Mouse (Mus musculus) hindbrain, embryonic 14.5 days (tissue): ENCODE measurements around the gene Gm30191. TPM values are rescaled to one million over a fixed set of nuclear protein-coding genes. Genes with fewer than 3 reads are reported as not detected.

ENCODE experiments used
- ATAC-seq: fragments of 200-750 bp; cut with Nextera tagmentation; 2 replicates; pipeline ENCODE4 v1.8.0; 2017; ENCODE audit warnings: moderate number of reproducible peaks, mild to moderate bottlenecking, moderate TSS enrichment, moderate library complexity; ENCODE audit not compliant: low FRiP score
- DNase-seq: peaks from one replicate; pipeline ENCODE4 v3.0.0-alpha.2; 2015; ENCODE audit warnings: low spot score
- H3K27ac ChIP-seq: fragments of 300-500 bp; sonication (generic); 2 replicates; pipeline ENCODE4 v1.5.1; 2014; ENCODE audit warnings: mild to moderate bottlenecking, moderate library complexity
- H3K27me3 ChIP-seq: fragments of 300-500 bp; sonication (generic); 2 replicates; pipeline ENCODE4 v1.6.1; 2014; ENCODE audit warnings: mild to moderate bottlenecking, low read length, mixed read lengths; ENCODE audit not compliant: control insufficient read depth, insufficient read depth
- H3K36me3 ChIP-seq: fragments of 300-500 bp; sonication (generic); replicated peaks from 2 replicates; pipeline ENCODE4 v1.6.1; 2014; ENCODE audit not compliant: control insufficient read depth, insufficient read depth
- H3K4me1 ChIP-seq: fragments of 300-500 bp; sonication (generic); replicated peaks from 2 replicates; pipeline ENCODE4 v1.6.1; 2014; ENCODE audit warnings: antibody characterized with exemption, low read length, mixed read lengths; ENCODE audit not compliant: control insufficient read depth, insufficient read depth
- H3K4me2 ChIP-seq: fragments of 300-500 bp; sonication (generic); replicated peaks from 2 replicates; pipeline ENCODE4 v1.6.1; 2014; ENCODE audit warnings: mild to moderate bottlenecking, moderate library complexity
- H3K4me3 ChIP-seq: fragments of 300-500 bp; sonication (generic); replicated peaks from 2 replicates; pipeline ENCODE4 v1.5.1; 2014; ENCODE audit warnings: mild to moderate bottlenecking, low read length
- H3K9ac ChIP-seq: fragments of 300-500 bp; sonication (generic); 2 replicates; pipeline ENCODE4 v1.6.1; 2014
- H3K9me3 ChIP-seq: fragments of 300-500 bp; sonication (generic); 2 replicates; pipeline ENCODE4 v1.6.1; 2016; ENCODE audit warnings: low read length; ENCODE audit not compliant: control insufficient read depth
- WGBS: fragments of 180-500 bp; shearing (Covaris S2); extraction: QIAGEN DNeasy Blood & Tissue Kit; methylation state at CpG from one replicate; pipeline ENCODE4 v1.1.7; 2014; 5-methylcytosine and 5-hydroxymethylcytosine counted together
- polyA plus RNA-seq: library from polyadenylated mRNA; unstranded; fragments of >200 nt; fragmentation: Nextera tagmentation; extraction: Ambion mirVana; gene quantifications from 2 replicates; pipeline ENCODE4 v1.2.1, GENCODE M21; 2014

The Gm30191 gene
- polyA plus RNA-seq, 1 experiment from 2014 or later: 0.87 TPM

- Histone ChIP-seq H3K4me3 (peak overlapping the region; percentile 61), H3K27me3 (peaks cover 78% of the 10 kb centered on the region), H3K36me3 (no peaks in the 10 kb centered on the region), H3K4me2 (peak overlapping the region; percentile 88), H3K9me3 (no peaks in the 10 kb centered on the region), H3K4me1 (peaks cover 36% of the 10 kb centered on the region), H3K9ac (peak overlapping the region; percentile 80), H3K27ac (peak overlapping the region; percentile 88)
- 8% methylated on average over 10 of the region's 10 CpGs for WGBS
- no peak for ATAC-seq
- DNase-seq: peak; percentile 34
Measured at GRCm38 (mm10) chr4:134250930-134251240, 4.2 kb downstream of the Gm30191 start.

- H3K36me3 ChIP-seq: no peaks in the 10 kb centered on the region
- H3K27ac ChIP-seq: peak overlapping the region; percentile 88
- H3K4me3 ChIP-seq: peak overlapping the region; percentile 61
- ATAC-seq: peak; percentile 42
- under 1% methylated on average over 91 of the region's 91 CpGs for WGBS
- H3K9me3 ChIP-seq: no peaks in the 10 kb centered on the region
- peaks cover 83% of the 10 kb centered on the region for H3K27me3 ChIP-seq
- peak overlapping the region; percentile 88 for H3K4me2 ChIP-seq
- DNase-seq: peak; percentile 78
- H3K4me1 ChIP-seq: peaks cover 30% of the 10 kb centered on the region
- peak overlapping the region; percentile 80 for H3K9ac ChIP-seq
Measured at GRCm38 (mm10) chr4:134251241-134252130, 4.8 kb downstream of the Gm30191 start.

- Histone ChIP-seq H3K4me2 (peak overlapping the region; percentile 88), H3K36me3 (no peaks in the 10 kb centered on the region), H3K9ac (peak overlapping the region; percentile 80), H3K4me1 (peaks cover 30% of the 10 kb centered on the region), H3K27me3 (peaks cover 84% of the 10 kb centered on the region), H3K4me3 (peak overlapping the region; percentile 61), H3K27ac (peak overlapping the region; percentile 88), H3K9me3 (no peaks in the 10 kb centered on the region)
- no peak for ATAC-seq
- DNase-seq: no peak
- 3% methylated on average over 22 of the region's 22 CpGs for WGBS
Measured at GRCm38 (mm10) chr4:134252131-134252910, 5.6 kb downstream of the Gm30191 start.

DNA sequence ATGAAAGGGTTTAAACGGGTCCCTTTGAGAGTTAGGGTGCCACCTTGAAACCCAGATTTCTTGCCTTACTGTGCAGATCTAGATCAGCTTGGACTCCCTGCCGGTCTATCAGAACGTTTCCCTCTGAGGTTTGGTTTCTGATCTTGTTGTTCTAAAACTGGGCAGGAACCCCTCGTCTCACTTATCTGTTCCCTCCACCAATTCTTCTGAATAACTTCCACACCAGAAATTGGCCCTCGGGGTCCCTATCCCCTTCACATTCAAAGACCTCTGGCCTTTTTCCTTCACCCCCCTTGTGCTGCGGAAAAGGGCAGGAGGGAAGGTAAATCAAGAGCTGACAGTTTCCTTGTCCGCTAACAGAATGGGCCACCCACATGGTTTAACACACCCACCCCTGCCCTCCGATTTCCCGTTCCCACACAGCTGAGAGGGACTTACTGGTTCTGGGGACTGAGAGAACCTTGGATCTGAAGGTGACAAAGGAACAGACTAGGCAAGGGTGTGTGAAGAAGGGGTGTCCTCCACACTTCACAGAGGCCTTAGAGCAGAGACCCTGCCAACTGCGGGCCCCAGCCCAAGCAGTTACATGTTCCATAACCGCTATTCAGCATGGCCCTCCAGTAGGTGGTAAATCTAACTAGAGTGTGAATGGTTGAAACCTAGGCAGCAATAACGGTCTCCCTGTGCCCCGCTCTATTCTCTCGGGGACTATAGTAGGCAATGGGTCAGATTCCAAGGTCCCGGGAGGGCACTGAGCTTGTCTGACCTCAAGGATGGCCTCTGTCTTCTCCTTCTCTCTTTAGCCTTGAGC lies 6.4 kb downstream of the Gm30191 start:
- H3K27me3 ChIP-seq: peaks cover 76% of the 10 kb centered on the region

DNA sequence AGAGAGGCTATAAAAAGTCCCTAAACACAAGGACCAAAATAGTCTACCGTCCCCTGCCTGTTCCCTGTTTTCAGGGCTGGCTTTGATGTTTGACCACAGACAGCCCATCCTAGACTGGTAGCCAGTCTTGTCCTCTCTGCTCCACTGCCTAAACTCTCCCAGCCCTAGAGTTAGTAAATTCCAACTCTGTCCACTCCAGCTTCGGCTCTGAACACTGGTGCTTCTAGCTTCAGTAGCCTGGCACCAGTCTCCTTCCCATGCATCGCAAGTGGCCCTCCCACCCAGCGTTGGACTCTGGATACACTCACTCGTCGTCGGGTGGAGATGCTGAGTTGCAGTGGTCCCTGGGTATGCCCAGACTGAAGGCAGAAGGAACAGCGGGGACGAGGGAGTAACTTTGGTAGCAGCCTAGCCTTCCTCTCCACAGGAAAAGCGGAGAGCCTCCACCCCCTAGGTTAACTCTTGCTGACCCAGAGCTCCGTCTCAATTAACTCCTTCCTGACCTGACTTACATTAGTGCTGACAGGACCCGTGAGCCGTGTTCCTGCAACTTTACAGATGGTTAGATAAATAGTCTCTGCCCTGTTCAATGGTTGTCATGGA lies 7.1 kb downstream of the Gm30191 start, which contains the start of gene Grrp1:
TSS of gene Grrp1 (minus strand) at position 385 of the 603 bp plus-strand sequence.
- H3K4me1 ChIP-seq: peaks cover 30% of the 10 kb centered on the region
- H3K4me2 ChIP-seq: peak within 1 kb of the TSS; percentile 88; the same call in 1 of the 2 replicates
- peak within 1 kb of the TSS; percentile 61 for H3K4me3 ChIP-seq
- no peaks in the 10 kb centered on the region for H3K9me3 ChIP-seq
- H3K36me3 ChIP-seq: no peaks in the 10 kb centered on the region
- peaks cover 70% of the 10 kb centered on the region for H3K27me3 ChIP-seq
- H3K27ac ChIP-seq: no peak within 1 kb of the TSS
- DNase-seq (no peak), ATAC-seq (no peak)
- 1% methylated on average over 13 of the region's 13 CpGs for WGBS
- H3K9ac ChIP-seq: 0 out of 2 replicates have a peak within 1 kb of the TSS, but pooled peaks have one; percentile 6

More for the DNA sequence above, 6.4 kb downstream of the Gm30191 start:
- Histone ChIP-seq H3K9me3 (no peaks in the 10 kb centered on the region), H3K9ac (0 out of 2 replicates have a peak overlapping the region, but pooled peaks have one; percentile 6), H3K36me3 (no peaks in the 10 kb centered on the region), H3K27ac (no peak overlapping the region), H3K4me1 (peaks cover 30% of the 10 kb centered on the region), H3K4me3 (peak overlapping the region; percentile 61), H3K4me2 (peak overlapping the region; percentile 88)
- no peak for ATAC-seq
- WGBS: 10% methylated on average over 15 of the region's 15 CpGs
- DNase-seq: no peak

DNA sequence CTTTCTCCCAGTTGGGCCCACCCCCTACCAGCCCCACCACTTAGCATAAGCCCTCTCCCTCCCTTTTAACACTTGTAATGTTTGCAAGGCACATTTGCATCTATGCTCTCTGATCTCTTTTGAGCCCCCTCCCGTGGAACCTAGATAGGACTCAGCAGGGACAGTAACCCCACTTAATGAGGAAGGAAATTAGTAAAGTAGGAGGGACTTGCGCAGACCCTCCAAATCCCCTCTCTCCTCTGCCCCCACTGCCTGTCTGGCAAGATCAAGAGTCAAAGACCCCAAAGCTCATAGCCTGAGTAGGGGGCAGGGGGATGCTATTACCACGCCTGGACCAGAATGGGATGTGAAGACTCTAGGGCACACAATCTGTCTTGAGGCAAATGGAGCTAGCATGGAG lies 8.1 kb downstream of the Gm30191 start:
- DNase-seq (no peak), ATAC-seq (no peak)
- H3K27me3 ChIP-seq: peaks cover 64% of the 10 kb centered on the region
- no peak overlapping the region for H3K27ac ChIP-seq
- H3K9ac ChIP-seq: no peak overlapping the region
- no peak overlapping the region for H3K4me2 ChIP-seq
- no peaks in the 10 kb centered on the region for H3K36me3 ChIP-seq
- WGBS: 22% methylated on average over 3 of the region's 3 CpGs
- no peak overlapping the region for H3K4me3 ChIP-seq
- peaks cover 25% of the 10 kb centered on the region for H3K4me1 ChIP-seq
- no peaks in the 10 kb centered on the region for H3K9me3 ChIP-seq

DNA sequence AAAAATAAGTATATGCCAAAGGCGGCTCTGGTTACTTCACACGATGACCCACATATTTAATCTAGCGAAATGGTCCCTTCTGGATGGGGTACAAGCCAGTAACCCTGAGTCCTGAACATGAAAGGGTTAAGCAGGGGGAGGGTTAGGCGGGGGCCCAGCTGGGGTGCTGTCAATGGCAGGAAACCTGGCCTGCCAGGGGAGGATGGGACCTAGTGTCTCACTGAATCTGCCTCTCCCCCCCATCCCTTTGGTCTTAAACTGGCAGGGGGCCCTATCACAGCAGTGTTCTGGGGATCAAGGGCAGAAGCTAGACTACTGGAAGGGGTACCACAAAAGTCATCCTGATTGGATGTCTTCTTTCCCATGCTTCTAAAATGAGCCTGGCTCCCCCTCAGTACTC lies 9.1 kb downstream of the Gm30191 start:
- H3K27me3 ChIP-seq: peaks cover 54% of the 10 kb centered on the region
- WGBS: 18% methylated on average over 4 of the region's 4 CpGs
- 0 out of 2 replicates have a peak overlapping the region, but pooled peaks have one; percentile 35 for H3K27ac ChIP-seq
- H3K9ac ChIP-seq: no peak overlapping the region
- no peaks in the 10 kb centered on the region for H3K9me3 ChIP-seq
- H3K4me3 ChIP-seq: no peak overlapping the region
- no peak overlapping the region for H3K4me2 ChIP-seq
- DNase-seq: no peak
- H3K4me1 ChIP-seq: peaks cover 15% of the 10 kb centered on the region
- H3K36me3 ChIP-seq: no peaks in the 10 kb centered on the region
- no peak for ATAC-seq

DNA sequence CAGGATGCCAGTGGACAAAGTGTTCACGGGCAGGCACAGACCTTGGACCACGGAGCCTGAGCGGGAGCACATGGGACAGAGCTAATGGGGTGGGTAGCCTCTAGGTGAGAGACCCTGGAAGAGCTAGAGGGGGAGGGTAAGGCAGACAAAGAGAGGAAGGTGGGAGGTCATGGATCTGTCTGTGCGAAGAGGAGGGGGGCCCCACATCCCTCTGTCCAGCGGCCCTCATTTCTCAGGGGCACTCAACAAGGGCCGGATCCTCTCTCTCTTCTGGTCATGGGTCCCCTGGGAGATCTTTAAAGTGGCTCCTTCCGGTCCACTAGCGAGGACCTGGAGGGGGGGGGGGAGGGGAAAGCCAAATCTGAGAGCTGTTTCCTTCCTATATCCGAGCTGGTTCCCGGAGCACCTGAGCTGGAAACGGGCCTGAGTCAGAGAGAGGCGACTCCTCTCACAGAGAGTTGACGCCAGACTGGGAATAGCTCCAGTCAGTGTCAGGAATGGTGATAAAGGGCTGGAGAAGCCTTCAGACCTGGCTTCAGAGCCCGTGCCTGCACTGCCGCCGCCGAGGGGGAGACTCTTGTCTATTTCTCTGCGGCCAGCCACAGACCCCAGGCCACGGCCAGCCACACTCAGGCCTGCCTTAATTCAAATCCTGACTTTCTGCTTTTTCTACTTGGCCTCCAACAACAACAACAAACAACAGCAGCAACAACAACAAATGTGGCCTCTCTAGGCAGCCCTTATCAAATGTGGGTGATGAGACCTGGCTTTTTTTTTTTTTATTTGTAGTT lies 9.9 kb downstream of the Gm30191 start:
- no peak for DNase-seq
- Histone ChIP-seq H3K4me1 (peaks cover 10% of the 10 kb centered on the region; the same call in 1 of the 2 replicates), H3K36me3 (no peaks in the 10 kb centered on the region), H3K27ac (0 out of 2 replicates have a peak overlapping the region, but pooled peaks have one; percentile 35), H3K9me3 (no peaks in the 10 kb centered on the region), H3K27me3 (peaks cover 47% of the 10 kb centered on the region), H3K4me2 (no peak overlapping the region), H3K4me3 (no peak overlapping the region), H3K9ac (no peak overlapping the region)
- no peak for ATAC-seq
- WGBS: 8% methylated on average over 19 of the region's 19 CpGs
